Mouse (Mus musculus): ENCODE data around the gene Tmc7.

The Tmc7 gene

DNA sequence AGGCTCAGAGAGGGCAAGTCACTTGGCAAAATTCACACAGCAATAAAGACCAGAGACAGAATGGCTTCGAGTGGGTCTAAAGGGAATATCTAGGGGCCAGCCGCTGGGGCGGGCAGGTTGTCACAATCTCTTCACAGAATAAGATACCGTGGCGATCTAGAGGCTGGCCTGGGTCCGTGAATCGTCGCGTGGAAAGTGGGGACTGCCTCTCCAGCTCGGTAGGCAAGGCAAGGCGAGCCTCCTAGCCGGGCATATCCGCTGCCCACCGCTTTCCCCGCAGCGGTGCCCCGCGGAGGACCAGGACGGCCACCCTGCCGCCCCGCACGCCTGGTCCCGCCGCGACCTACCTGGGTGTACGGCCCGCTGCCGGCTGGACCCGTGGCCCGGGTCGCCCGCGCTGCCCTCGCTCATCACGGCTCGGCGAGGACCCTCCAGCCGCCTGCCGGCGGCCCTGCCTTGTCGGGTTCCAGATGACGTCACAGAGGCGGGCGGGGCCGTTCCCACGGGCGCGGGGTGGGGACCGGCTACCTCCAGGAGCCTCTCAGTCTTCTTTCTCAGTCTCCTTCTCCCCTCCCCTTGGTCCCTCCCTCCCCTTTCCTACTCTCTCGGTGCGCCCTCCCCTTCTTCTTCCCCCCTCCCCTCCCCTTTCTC, at the start of gene Tmc7:
TSS of gene Tmc7 (minus strand) at position 480 of the 651 bp plus-strand sequence.
- DNase-seq (ENCODE audit: low read depth, low spot score), result peak; percentile 57
- H3K27me3 ChIP-seq (ENCODE audit: control insufficient read depth, insufficient read depth, low read length, poor library complexity, severe bottlenecking), result no peaks in the 10 kb centered on the region
- no peaks in the 10 kb centered on the region for H3K36me3 ChIP-seq (ENCODE audit: control insufficient read depth, insufficient read depth, low read length, poor library complexity, severe bottlenecking)

DNA sequence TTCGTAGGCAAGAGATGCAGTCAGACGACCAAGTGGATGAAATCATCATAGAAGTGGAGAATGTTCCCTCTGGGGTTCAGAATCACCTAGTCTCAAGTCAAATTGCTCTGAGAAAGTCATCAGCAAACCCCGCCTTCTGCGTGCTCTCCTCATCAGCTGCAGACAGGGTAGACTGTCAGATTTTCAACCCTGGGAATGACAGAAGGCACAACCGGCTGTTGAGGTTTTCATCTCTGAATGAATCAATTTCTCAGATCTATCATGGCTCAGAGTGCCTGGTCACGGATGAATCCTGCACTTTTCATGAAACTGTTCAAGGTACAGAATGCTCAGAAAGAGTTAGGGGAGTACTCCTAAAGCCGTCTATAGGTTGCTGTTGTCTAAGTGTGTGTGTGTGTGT, 49.4 kb upstream of the Tmc7 start:
- DNase-seq (ENCODE audit: low read depth, low spot score), result no peak
- no peaks in the 10 kb centered on the region for H3K27me3 ChIP-seq (ENCODE audit: control insufficient read depth, insufficient read depth, low read length, poor library complexity, severe bottlenecking)
- no peaks in the 10 kb centered on the region for H3K36me3 ChIP-seq (ENCODE audit: control insufficient read depth, insufficient read depth, low read length, poor library complexity, severe bottlenecking)

DNA sequence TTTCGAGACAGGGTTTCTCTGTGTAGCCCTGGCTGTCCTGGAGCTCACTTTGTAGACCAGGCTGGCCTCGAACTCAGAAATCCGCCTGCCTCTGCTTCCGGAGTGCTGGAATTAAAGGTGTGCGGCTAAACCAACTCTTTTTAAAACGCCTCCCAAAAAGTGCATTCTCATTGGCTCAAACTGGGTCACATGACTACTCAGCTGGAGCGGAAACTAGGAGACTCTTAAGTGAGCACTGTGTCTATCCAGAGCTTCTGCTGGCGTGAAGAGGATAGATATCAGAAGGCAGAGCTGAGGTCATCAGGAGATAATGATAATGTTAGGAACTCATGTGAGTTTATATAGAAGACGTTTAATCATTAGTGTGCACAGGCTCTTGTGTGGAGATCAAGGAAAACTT, 48.6 kb upstream of the Tmc7 start:
- no peak for DNase-seq (ENCODE audit: low read depth, low spot score)
- no peaks in the 10 kb centered on the region for H3K36me3 ChIP-seq (ENCODE audit: control insufficient read depth, insufficient read depth, low read length, poor library complexity, severe bottlenecking)
- H3K27me3 ChIP-seq (ENCODE audit: control insufficient read depth, insufficient read depth, low read length, poor library complexity, severe bottlenecking), result no peaks in the 10 kb centered on the region

DNA sequence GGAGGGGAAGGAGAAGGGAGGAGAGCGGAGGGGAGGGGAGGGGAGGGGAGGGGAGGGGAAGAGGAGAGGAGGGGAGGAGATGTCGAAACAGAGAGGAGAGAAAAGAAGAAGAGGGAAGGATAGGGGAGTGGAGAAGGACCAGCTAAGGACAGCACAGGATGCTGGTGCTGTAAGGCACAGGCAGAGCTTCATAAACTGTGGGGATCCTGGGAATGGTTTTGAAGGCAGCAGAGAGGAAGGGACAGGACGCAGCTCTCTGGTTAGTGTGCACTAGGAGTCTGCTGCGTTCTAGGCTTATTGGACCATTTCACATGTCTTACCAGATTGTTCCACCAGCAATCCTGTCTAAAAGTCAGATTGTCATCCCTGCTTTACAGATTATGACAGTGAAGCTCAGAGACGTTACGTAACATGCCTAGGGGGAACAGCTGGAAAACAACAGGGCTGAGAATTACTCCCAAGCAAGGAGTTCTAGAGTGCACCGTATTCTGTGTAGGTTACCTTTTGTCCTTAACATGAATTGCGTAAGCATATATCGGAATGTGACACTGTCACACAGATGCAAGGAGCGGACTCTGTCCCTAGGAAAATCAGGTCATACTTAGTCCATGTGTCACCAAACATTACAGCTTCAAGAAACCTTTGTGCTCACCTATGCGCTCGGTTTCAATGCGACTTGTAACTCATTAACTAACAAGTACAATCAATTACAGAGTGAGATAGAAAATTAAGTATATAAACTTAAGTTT, 43.2 kb upstream of the Tmc7 start:
- Histone ChIP-seq H3K36me3 (ENCODE audit: control insufficient read depth, insufficient read depth, low read length, poor library complexity, severe bottlenecking) (no peaks in the 10 kb centered on the region), H3K27me3 (ENCODE audit: control insufficient read depth, insufficient read depth, low read length, poor library complexity, severe bottlenecking) (no peaks in the 10 kb centered on the region)
- DNase-seq (ENCODE audit: low read depth, low spot score), result no peak

DNA sequence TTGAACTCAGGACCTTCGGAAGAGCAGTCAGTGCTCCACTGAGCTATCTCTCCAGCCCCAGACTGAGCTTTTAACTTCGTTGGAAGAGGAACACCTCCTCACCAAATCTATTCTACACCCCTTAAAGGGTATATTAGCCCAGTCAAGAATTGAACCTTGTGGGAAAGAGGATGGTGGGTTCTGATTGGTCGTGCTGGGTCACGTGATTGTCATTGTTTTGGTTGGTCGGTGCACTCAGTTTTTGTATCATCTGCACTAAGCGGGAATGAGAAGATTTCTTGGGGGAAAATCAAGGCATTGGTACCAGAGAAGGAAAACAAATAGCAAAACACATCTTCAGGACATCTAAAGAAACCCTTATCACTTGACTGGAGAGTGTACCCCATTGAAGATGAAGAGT, 36.6 kb upstream of the Tmc7 start:
- no peak for DNase-seq (ENCODE audit: low read depth, low spot score)
- H3K36me3 ChIP-seq (ENCODE audit: control insufficient read depth, insufficient read depth, low read length, poor library complexity, severe bottlenecking), result no peaks in the 10 kb centered on the region
- no peaks in the 10 kb centered on the region; the same call in 1 of the 2 replicates for H3K27me3 ChIP-seq (ENCODE audit: control insufficient read depth, insufficient read depth, low read length, poor library complexity, severe bottlenecking)

DNA sequence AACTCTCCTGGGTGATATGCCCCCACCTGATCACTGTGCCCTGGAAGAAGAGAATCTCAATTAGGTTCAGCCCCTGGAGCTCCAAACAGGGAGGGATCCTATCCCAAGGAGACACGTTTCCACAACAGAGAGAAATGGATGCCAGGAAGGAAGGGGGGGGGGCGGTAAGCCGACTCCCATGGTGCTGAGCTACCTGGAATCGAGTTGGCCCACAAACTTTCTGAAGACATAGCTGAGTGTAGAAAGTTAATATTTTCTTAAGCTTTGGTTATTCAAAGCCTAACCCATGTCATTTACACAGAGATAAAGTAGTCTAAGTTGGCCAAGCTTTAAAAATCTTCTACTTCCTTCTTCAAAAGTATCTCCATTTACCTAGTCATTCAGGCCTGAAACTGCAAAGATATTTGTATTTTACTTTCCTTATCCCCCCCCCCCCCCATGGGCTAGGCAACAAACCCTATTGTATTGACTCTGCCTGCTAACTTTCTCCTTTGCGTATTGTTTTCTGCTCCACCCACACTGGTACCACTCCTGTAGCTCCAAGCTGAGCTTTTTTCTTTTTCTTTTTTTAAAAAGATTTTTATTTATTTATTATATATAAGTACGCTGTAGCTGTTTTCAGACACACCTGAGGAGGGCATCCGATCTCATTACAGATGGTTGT, 35.8 kb upstream of the Tmc7 start:
- no peak for DNase-seq (ENCODE audit: low read depth, low spot score)
- no peaks in the 10 kb centered on the region; the same call in 1 of the 2 replicates for H3K27me3 ChIP-seq (ENCODE audit: control insufficient read depth, insufficient read depth, low read length, poor library complexity, severe bottlenecking)
- no peaks in the 10 kb centered on the region for H3K36me3 ChIP-seq (ENCODE audit: control insufficient read depth, insufficient read depth, low read length, poor library complexity, severe bottlenecking)

DNA sequence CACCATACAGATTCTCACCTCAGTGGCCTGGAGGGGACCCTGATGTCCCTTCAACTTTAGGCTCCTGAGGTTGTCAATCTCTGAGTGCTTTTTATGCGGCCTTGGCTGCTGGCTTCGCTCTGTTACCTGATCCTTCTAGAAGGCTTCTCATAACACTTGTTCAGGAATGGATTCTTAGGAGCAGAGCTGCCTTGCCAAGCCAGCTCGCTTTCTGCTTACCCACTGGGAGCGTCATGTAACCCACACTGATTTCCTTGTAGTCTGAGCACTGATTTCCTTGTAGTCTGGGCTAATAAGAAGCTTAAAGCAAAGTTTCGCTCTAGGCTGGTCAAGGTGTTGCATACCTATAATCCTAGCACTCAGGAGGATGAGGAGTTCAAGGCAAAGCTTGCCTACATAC, 33.6 kb upstream of the Tmc7 start:
- Histone ChIP-seq H3K27me3 (ENCODE audit: control insufficient read depth, insufficient read depth, low read length, poor library complexity, severe bottlenecking) (no peaks in the 10 kb centered on the region; the same call in 1 of the 2 replicates), H3K36me3 (ENCODE audit: control insufficient read depth, insufficient read depth, low read length, poor library complexity, severe bottlenecking) (no peaks in the 10 kb centered on the region)
- no peak for DNase-seq (ENCODE audit: low read depth, low spot score)

DNA sequence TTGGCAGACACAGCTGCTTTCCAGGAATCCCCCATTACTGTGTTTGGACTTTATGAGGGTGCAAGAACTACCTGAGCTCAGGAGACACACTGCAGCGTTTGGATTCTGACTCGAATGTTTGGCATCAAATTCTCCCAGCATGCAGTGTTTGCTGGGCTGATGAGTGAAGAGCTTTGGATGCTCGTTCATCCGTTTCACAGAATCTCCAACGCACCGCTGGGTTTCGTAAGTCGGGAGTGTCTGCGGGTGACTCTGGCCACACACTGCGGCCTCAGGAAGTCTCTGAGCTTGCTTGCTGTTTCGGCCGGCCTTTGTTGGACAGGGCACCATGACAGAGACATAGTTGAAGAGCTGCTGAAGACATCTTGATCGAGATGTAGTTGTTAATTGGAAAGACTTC, 29.5 kb upstream of the Tmc7 start:
- no peaks in the 10 kb centered on the region for H3K27me3 ChIP-seq (ENCODE audit: control insufficient read depth, insufficient read depth, low read length, poor library complexity, severe bottlenecking)
- no peak for DNase-seq (ENCODE audit: low read depth, low spot score)

DNA sequence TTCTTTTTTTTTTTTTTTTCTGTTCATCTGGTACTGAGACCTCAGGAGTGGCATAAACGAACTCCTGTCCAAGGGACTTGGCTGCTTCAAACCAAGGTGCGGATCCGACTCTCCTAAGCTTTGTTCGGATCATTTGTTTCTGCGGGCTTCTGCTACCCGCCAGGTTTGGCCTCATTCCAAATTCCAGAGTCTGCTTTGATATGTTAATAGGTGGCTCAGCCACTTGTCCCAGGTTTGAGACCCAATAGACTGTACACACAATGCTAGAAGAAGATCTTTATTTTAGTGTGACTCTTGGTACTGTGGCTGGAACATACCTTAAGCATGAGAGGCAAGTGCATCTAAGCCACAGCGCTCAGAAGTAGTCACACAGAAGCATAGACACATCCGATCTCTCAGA, 27.4 kb upstream of the Tmc7 start:
- no peak for DNase-seq (ENCODE audit: low read depth, low spot score)
- H3K36me3 ChIP-seq (ENCODE audit: control insufficient read depth, insufficient read depth, low read length, poor library complexity, severe bottlenecking), result no peaks in the 10 kb centered on the region
- no peaks in the 10 kb centered on the region for H3K27me3 ChIP-seq (ENCODE audit: control insufficient read depth, insufficient read depth, low read length, poor library complexity, severe bottlenecking)

More for the DNA sequence above, 29.5 kb upstream of the Tmc7 start:
- no peaks in the 10 kb centered on the region for H3K36me3 ChIP-seq (ENCODE audit: control insufficient read depth, insufficient read depth, low read length, poor library complexity, severe bottlenecking)

DNA sequence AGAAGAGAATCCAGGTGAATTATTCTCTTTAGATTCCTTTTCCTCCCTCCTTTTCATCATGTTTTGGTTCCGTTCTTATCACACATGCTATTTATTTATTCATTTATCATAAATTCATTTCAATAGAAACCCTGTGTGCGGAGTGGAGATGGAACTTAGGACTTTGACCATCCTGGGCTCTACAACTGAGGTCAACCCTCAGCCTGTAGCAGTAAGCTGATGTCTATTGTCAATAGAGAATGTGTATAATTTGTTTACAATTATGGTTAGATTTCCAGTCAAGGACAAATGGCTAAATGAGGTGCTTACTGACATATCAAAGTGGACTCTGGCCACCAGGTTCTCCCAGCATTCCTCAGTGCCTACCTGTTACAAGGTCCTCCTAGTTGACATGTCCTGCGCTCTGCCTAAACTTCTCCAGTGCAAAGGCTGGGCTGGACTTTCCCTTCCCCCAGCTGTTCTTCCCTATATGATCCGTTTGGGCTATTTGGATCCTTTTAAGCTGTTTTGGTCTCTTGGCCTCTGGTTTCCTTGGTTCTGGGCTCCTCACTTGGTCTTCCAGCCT, 26.7 kb upstream of the Tmc7 start:
- DNase-seq (ENCODE audit: low read depth, low spot score), result no peak
- Histone ChIP-seq H3K27me3 (ENCODE audit: control insufficient read depth, insufficient read depth, low read length, poor library complexity, severe bottlenecking) (no peaks in the 10 kb centered on the region), H3K36me3 (ENCODE audit: control insufficient read depth, insufficient read depth, low read length, poor library complexity, severe bottlenecking) (no peaks in the 10 kb centered on the region)

DNA sequence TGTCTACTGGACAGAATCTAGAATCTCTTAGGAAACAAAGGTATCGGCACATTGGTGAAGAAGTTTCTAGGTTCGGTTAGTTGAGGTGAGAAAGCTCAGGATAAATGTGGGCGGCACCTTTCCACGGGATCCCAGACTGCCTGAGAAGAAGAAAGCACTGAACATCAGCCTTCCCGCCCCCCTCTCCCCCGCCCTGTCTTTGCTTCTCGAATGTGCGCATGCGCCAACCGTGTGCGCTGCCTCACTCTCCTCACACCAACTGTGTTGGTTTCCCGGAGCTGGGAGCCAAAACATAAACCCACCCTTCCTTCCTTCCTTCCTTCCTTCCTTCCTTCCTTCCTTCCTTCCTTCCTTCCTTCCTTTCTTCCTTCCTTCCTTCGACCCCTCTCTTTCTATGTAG, 26.2 kb upstream of the Tmc7 start:
- Histone ChIP-seq H3K36me3 (ENCODE audit: control insufficient read depth, insufficient read depth, low read length, poor library complexity, severe bottlenecking) (no peaks in the 10 kb centered on the region), H3K27me3 (ENCODE audit: control insufficient read depth, insufficient read depth, low read length, poor library complexity, severe bottlenecking) (no peaks in the 10 kb centered on the region)
- no peak for DNase-seq (ENCODE audit: low read depth, low spot score)

DNA sequence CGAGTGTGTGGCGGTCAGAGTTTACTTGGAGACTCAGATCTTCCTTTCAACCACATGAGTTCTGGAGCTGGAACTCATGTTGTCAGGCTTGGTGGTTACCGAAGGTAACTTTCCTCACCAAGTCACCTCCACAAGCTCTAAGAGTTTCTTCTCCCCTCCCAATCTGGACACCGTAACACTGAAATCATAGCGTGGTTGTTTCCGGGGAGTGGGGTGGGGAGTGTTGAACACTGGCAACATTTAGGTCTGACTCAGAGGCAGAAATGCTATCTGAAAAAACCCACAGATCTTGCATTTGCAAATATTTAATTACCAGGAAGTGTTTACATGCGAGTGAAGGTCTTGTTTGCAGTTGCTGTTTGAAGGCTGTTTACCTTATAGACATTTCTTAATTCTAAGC, 25.3 kb upstream of the Tmc7 start:
- no peaks in the 10 kb centered on the region for H3K36me3 ChIP-seq (ENCODE audit: control insufficient read depth, insufficient read depth, low read length, poor library complexity, severe bottlenecking)
- no peaks in the 10 kb centered on the region for H3K27me3 ChIP-seq (ENCODE audit: control insufficient read depth, insufficient read depth, low read length, poor library complexity, severe bottlenecking)
- DNase-seq (ENCODE audit: low read depth, low spot score), result no peak

DNA sequence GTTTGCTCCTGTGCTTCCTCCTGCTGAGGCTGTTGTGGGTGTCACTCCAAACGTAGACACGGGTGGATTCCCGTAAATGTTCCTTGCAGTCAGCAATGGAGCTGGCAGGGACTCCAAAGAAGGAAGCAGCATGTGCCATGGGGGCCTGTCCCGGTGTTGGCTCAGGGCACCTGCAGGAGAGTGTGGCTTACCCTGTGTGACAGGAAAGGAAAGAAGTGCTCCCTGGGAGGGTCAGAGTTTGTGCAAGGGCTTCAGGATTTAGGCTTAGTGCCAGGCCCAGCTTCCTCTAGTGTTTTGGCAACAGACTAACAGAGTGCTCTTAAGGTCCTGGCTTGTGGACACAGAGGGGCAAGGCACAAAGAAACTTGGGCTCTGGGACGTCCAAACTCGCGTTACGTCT, 20.3 kb upstream of the Tmc7 start:
- Histone ChIP-seq H3K27me3 (ENCODE audit: control insufficient read depth, insufficient read depth, low read length, poor library complexity, severe bottlenecking) (no peaks in the 10 kb centered on the region), H3K36me3 (ENCODE audit: control insufficient read depth, insufficient read depth, low read length, poor library complexity, severe bottlenecking) (no peaks in the 10 kb centered on the region)
- DNase-seq (ENCODE audit: low read depth, low spot score), result no peak

DNA sequence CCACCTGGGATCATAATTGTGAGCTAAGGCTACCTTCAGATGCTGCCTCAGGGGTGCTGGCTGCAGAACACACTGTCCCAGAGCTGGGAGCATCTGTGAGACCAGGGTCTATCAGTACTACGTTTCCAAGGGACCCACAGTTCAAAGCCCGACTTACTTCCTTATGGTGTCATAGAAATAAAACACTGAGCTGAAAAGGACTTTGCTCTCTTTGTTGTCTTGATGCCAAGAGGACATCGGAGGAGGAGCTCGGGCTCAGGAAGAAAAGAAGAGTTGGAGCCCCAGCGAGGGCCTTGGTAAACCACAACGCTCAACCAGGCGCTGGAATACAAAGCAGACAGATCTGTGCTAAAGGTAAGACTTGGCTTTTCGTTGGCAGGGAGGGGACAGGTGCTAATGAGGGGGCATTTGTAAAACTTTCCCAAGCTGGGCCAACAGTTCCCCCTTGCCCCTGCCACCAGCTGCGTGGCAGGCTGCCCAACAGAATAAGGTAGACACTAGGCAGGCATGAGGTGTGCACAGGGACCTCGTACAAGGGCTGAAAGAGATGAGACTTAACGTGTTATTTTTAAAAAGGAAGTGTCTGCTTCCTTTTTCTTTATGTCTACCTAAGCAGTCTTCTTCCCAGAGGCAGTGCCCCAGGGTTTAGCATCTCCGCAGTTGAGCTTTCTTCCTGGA, 15.6 kb upstream of the Tmc7 start:
- no peaks in the 10 kb centered on the region for H3K36me3 ChIP-seq (ENCODE audit: control insufficient read depth, insufficient read depth, low read length, poor library complexity, severe bottlenecking)
- no peak for DNase-seq (ENCODE audit: low read depth, low spot score)
- H3K27me3 ChIP-seq (ENCODE audit: control insufficient read depth, insufficient read depth, low read length, poor library complexity, severe bottlenecking), result no peaks in the 10 kb centered on the region; the same call in 1 of the 2 replicates

All from splenic B cell, adult 2 months (primary cell).